Mouse (Mus musculus): ENCODE measurements around the gene 2810004N23Rik. TPM values are rescaled to one million over a fixed set of nuclear protein-coding genes. Genes with fewer than 3 reads are reported as not detected.
A peak's percentile ranks its signal among the peaks of the same experiment; 100 is the strongest.

Gene 2810004N23Rik
- polyA plus RNA-seq (2012; rRNA removed), result 15.0 and 15.7 TPM in 2 replicates

DNA sequence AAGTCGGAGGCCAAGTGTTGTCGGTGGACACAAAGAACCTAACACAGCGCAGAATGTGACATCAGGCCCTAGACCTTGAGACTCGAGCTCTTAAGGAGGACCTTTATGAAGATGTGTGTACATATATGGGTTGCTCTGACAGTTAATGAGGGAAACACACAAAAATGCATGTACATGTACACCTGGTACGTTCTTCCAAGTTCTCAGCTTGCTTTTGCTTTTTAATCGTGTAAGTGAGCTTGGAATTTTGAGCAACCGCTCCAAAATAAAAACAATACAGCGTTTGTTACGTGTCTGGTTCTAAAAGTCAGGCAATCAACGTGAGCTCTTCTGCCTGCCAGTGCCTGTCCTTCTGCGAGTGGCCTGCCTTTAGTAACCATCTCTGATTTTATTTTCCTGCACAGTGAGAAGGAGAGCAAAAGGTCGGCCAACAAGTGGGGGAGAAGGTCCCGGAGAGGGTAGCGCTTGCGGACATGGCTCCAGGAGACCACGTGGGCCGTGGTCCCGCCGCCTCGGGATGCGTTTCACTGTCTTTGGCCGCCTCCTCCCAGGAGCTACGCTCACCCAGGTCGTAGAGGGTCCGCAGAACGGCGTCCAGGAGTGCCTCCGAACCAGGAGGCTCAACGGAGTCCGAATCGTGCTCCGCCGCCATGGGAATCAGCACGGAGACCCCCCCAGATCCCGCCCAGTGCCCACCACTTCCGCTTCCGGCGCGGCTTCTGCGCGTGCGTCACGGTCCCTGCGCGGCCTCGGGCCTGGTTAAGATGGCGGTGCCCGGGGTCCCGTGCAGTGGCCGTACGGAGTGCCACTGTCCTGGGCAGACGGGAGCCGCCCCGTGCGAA lies at the start of gene 2810004N23Rik, which contains the start of gene Gnpat:
TSS of gene 2810004N23Rik (minus strand) at position 800 of the 842 bp plus-strand sequence.
TSS of gene Gnpat (plus strand) at position 713 of the 842 bp plus-strand sequence.
- WGBS, result 1% methylated on average over 55 of the region's 55 CpGs
- Histone ChIP-seq H3K27ac (ENCODE audit: insufficient read depth, low read length) (peak within 1 kb of the TSS; percentile 81), H3K4me1 (ENCODE audit: control insufficient read depth, insufficient read depth, low read length) (peaks cover 5% of the 10 kb centered on the region), H3K4me3 (replicated peaks; ENCODE audit: insufficient read depth, low read depth, low read length) (peak within 1 kb of the TSS; percentile 92), H3K27me3 (ENCODE audit: control insufficient read depth, insufficient read depth, low read length) (no peaks in the 10 kb centered on the region)
- DNase-seq, result peak; percentile 90 to 96
- TF ChIP-seq POLR2A (IDR thresholded peaks at IDR 0.05; ENCODE audit: borderline replicate concordance, insufficient read depth, low read length) (peak; percentile 89), CTCF (IDR thresholded peaks at IDR 0.05; ENCODE audit: borderline replicate concordance, insufficient read depth, low read depth, low read length) (no peak)

- WGBS, result 53% methylated on average over 17 of the region's 17 CpGs
Observed at GRCm38 (mm10) chr8:124911938-124912872, 49.3 kb upstream of the 2810004N23Rik start.

DNA sequence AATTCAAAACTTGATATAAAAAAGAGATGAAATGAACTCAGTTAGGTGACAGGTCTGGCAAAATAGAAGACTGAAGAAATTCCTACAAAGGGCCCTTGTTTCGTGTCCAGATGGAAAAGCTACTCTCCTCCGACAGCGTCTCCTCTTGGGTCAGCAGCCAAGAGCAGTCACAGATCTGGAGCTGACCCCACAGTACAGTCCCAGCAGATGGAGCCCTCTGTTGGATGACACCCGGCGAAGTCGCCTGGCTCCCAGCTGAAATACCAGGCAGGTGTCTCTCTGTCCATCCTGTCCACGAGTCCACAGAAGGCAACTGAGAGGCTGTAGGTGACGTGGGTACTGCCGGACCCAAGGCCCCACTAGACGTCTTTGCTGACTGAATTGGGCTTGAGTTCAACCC lies 47.4 kb upstream of the 2810004N23Rik start:
- H3K27ac ChIP-seq (ENCODE audit: insufficient read depth, low read length), result peak overlapping the region; percentile 70
- no peak for TF ChIP-seq POLR2A (IDR thresholded peaks at IDR 0.05; ENCODE audit: borderline replicate concordance, insufficient read depth, low read length)
- TF ChIP-seq CTCF (IDR thresholded peaks at IDR 0.05; ENCODE audit: borderline replicate concordance, insufficient read depth, low read depth, low read length), result peak; percentile 58; the same call in 1 of the 2 replicates
- peaks cover 37% of the 10 kb centered on the region for H3K4me1 ChIP-seq (ENCODE audit: control insufficient read depth, insufficient read depth, low read length)
- DNase-seq, result peak; percentile 86 to 93
- no peak overlapping the region for H3K4me3 ChIP-seq (replicated peaks; ENCODE audit: insufficient read depth, low read depth, low read length)
- WGBS, result 10% methylated on average over 10 of the region's 10 CpGs
- no peaks in the 10 kb centered on the region for H3K27me3 ChIP-seq (ENCODE audit: control insufficient read depth, insufficient read depth, low read length)

More at GRCm38 (mm10) chr8:124911938-124912872, 49.3 kb upstream of the 2810004N23Rik start:
- Histone ChIP-seq H3K27me3 (ENCODE audit: control insufficient read depth, insufficient read depth, low read length) (no peaks in the 10 kb centered on the region), H3K4me1 (ENCODE audit: control insufficient read depth, insufficient read depth, low read length) (peaks cover 41% of the 10 kb centered on the region), H3K27ac (ENCODE audit: insufficient read depth, low read length) (0 out of 2 replicates have a peak overlapping the region, but pooled peaks have one; percentile 1), H3K4me3 (replicated peaks; ENCODE audit: insufficient read depth, low read depth, low read length) (no peak overlapping the region)
- no peak for TF ChIP-seq POLR2A (IDR thresholded peaks at IDR 0.05; ENCODE audit: borderline replicate concordance, insufficient read depth, low read length)
- no peak for TF ChIP-seq CTCF (IDR thresholded peaks at IDR 0.05; ENCODE audit: borderline replicate concordance, insufficient read depth, low read depth, low read length)
- peak in 1 of 2 experiments; percentile 52 for DNase-seq

DNA sequence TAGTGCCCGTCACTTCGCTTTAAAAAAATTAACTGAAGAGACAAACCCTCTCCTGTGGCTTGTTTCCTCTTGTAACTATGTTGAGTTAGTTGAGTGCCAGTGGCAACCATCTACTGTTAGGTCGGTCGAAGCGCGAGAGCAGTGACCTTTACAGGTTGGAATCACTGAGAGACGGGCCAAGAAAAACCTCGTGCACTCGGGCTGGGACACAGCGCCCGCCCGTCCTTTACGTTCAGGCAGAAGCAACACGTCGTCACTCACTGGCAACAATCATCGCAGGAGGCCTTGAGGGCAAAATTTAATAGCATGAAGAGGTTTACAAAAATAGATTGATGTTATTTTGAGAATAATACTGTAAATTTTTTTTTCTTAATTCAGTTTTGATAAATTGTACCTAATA lies 47.0 kb upstream of the 2810004N23Rik start:
- Histone ChIP-seq H3K27ac (ENCODE audit: insufficient read depth, low read length) (peak overlapping the region; percentile 32; the same call in 1 of the 2 replicates), H3K4me3 (replicated peaks; ENCODE audit: insufficient read depth, low read depth, low read length) (no peak overlapping the region), H3K27me3 (ENCODE audit: control insufficient read depth, insufficient read depth, low read length) (no peaks in the 10 kb centered on the region), H3K4me1 (ENCODE audit: control insufficient read depth, insufficient read depth, low read length) (peaks cover 39% of the 10 kb centered on the region)
- TF ChIP-seq CTCF (IDR thresholded peaks at IDR 0.05; ENCODE audit: borderline replicate concordance, insufficient read depth, low read depth, low read length), result no peak
- TF ChIP-seq POLR2A (IDR thresholded peaks at IDR 0.05; ENCODE audit: borderline replicate concordance, insufficient read depth, low read length), result no peak
- DNase-seq, result peak in 1 of 2 experiments; percentile 48
- WGBS, result 24% methylated on average over 16 of the region's 16 CpGs

DNA sequence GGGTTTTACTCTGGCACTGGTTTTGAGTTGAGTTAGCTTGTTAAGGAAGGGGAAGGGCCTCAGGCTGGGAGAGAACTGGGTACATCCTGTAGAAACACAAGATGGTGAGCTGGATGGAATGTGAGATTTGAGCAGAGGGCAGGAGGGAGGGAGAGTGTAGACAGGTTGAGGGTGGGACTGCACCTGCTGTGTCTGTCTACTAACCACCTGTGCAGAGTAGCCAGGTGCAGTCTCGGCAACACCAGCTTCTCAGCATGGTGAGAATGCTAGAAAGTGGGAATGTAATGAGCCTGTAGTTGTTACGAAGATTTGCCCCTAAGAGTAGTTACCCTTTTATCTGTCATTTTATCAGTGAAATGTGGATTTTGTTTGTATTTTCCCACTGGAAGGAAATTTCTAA lies 42.6 kb upstream of the 2810004N23Rik start:
- Histone ChIP-seq H3K27me3 (ENCODE audit: control insufficient read depth, insufficient read depth, low read length) (no peaks in the 10 kb centered on the region), H3K4me3 (replicated peaks; ENCODE audit: insufficient read depth, low read depth, low read length) (no peak overlapping the region), H3K4me1 (ENCODE audit: control insufficient read depth, insufficient read depth, low read length) (peaks cover 23% of the 10 kb centered on the region), H3K27ac (ENCODE audit: insufficient read depth, low read length) (no peak overlapping the region)
- 35% methylated on average over 2 of the region's 2 CpGs for WGBS
- DNase-seq, result no peak
- TF ChIP-seq CTCF (IDR thresholded peaks at IDR 0.05; ENCODE audit: borderline replicate concordance, insufficient read depth, low read depth, low read length), result no peak
- no peak for TF ChIP-seq POLR2A (IDR thresholded peaks at IDR 0.05; ENCODE audit: borderline replicate concordance, insufficient read depth, low read length)

GRCm38 (mm10) chr8:124903198-124903597 lies 40.3 kb upstream of the 2810004N23Rik start:
- DNase-seq, result no peak
- H3K27ac ChIP-seq (ENCODE audit: insufficient read depth, low read length), result no peak overlapping the region
- H3K4me1 ChIP-seq (ENCODE audit: control insufficient read depth, insufficient read depth, low read length), result peaks cover 17% of the 10 kb centered on the region; the same call in 1 of the 2 replicates
- no peak for TF ChIP-seq POLR2A (IDR thresholded peaks at IDR 0.05; ENCODE audit: borderline replicate concordance, insufficient read depth, low read length)
- no peak for TF ChIP-seq CTCF (IDR thresholded peaks at IDR 0.05; ENCODE audit: borderline replicate concordance, insufficient read depth, low read depth, low read length)
- no peak overlapping the region for H3K4me3 ChIP-seq (replicated peaks; ENCODE audit: insufficient read depth, low read depth, low read length)
- 88% methylated on average over 15 of the region's 15 CpGs for WGBS
- no peaks in the 10 kb centered on the region for H3K27me3 ChIP-seq (ENCODE audit: control insufficient read depth, insufficient read depth, low read length)

- Histone ChIP-seq H3K27me3 (ENCODE audit: control insufficient read depth, insufficient read depth, low read length) (no peaks in the 10 kb centered on the region), H3K4me3 (replicated peaks; ENCODE audit: insufficient read depth, low read depth, low read length) (peak overlapping the region; percentile 74), H3K4me1 (ENCODE audit: control insufficient read depth, insufficient read depth, low read length) (peaks cover 22% of the 10 kb centered on the region), H3K27ac (ENCODE audit: insufficient read depth, low read length) (no peak overlapping the region)
- 3% methylated on average over 31 of the region's 31 CpGs for WGBS
- no peak for DNase-seq
- TF ChIP-seq POLR2A (IDR thresholded peaks at IDR 0.05; ENCODE audit: borderline replicate concordance, insufficient read depth, low read length) (no peak), CTCF (IDR thresholded peaks at IDR 0.05; ENCODE audit: borderline replicate concordance, insufficient read depth, low read depth, low read length) (no peak)
Observed at GRCm38 (mm10) chr8:124898251-124898905, 35.5 kb upstream of the 2810004N23Rik start.

All from cerebellum, adult 2 months (tissue).